Mouse (Mus musculus) liver, embryonic 14.5 days (tissue): ENCODE measurements around the gene Fam19a3. TPM values are rescaled to one million over a fixed set of nuclear protein-coding genes. Genes with fewer than 3 reads are reported as not detected.

Source experiments
- ATAC-seq: fragments of 200-750 bp; cut with Nextera tagmentation; 2 replicates; pipeline ENCODE4 v1.8.0; 2017; ENCODE audit warnings: moderate number of reproducible peaks, mild to moderate bottlenecking, moderate library complexity; ENCODE audit not compliant: insufficient read depth
- DNase-seq, 3 experiments: peaks; one replicate each; pipeline ENCODE4 v3.0.0-alpha.2; 2012 to 2013; ENCODE audit warnings: low read depth in 3 of 3, low spot score in 3 of 3
- H3K27ac ChIP-seq: fragments of 300-500 bp; sonication (generic); 2 replicates; pipeline ENCODE4 v1.5.1; 2014; ENCODE audit warnings: moderate library complexity, mild to moderate bottlenecking, control low read depth, inconsistent platforms
- H3K27me3 ChIP-seq: fragments of 300-500 bp; sonication (generic); 2 replicates; pipeline ENCODE4 v1.6.1; 2014; ENCODE audit warnings: mild to moderate bottlenecking, low read length, moderate library complexity; ENCODE audit not compliant: control insufficient read depth, insufficient read depth
- H3K36me3 ChIP-seq: fragments of 300-500 bp; sonication (generic); replicated peaks from 2 replicates; pipeline ENCODE4 v1.6.1; 2014; ENCODE audit warnings: low read depth; ENCODE audit not compliant: control insufficient read depth, insufficient read depth
- H3K4me1 ChIP-seq, 2 experiments: fragments of 200-500 bp in 1 of 2; fragments of 300-500 bp in 1 of 2; sonication (generic) in 1 of 2; replicated peaks; 2 replicates each; pipeline ENCODE4 v1.6.1; 2012 to 2014; ENCODE audit warnings: antibody characterized with exemption in 1 of 2, inconsistent platforms in 1 of 2, low read length in 1 of 2; ENCODE audit not compliant: control insufficient read depth in 2 of 2, insufficient read depth in 2 of 2
- H3K4me2 ChIP-seq: fragments of 300-500 bp; sonication (generic); 2 replicates; pipeline ENCODE4 v1.6.1; 2014; ENCODE audit warnings: low read depth, mild to moderate bottlenecking, control low read depth, moderate library complexity
- H3K4me3 ChIP-seq, 2 experiments: fragments of 200-500 bp in 1 of 2; fragments of 300-500 bp in 1 of 2; sonication (generic) in 1 of 2; 2 replicates each; pipeline ENCODE4 v1.5.1; 2012 to 2014; ENCODE audit warnings: low read depth in 2 of 2, low read length in 2 of 2, mild to moderate bottlenecking in 2 of 2, control low read depth in 1 of 2, inconsistent platforms in 1 of 2, moderate library complexity in 1 of 2; ENCODE audit not compliant: insufficient read depth in 1 of 2
- H3K9ac ChIP-seq: fragments of 300-500 bp; sonication (generic); replicated peaks from 2 replicates; pipeline ENCODE4 v1.6.1; 2014; ENCODE audit warnings: mild to moderate bottlenecking, control low read depth, moderate library complexity
- H3K9me3 ChIP-seq: fragments of 300-500 bp; sonication (generic); 2 replicates; pipeline ENCODE4 v1.6.1; 2016; ENCODE audit warnings: low read length, mixed read lengths; ENCODE audit not compliant: control insufficient read depth
- CTCF ChIP-seq: IDR thresholded peaks from 2 replicates; pipeline ENCODE4 v1.5.1; 2016; ENCODE audit warnings: antibody characterized with exemption, low read depth, control low read depth
- EP300 ChIP-seq: IDR thresholded peaks from 2 replicates; pipeline ENCODE4 v1.6.1; 2016; ENCODE audit warnings: antibody characterized with exemption, low read depth
- WGBS: fragments of 180-500 bp; shearing (Covaris S2); extraction: QIAGEN DNeasy Blood & Tissue Kit; methylation state at CpG from one replicate; pipeline ENCODE4 v1.1.7; 2014; ENCODE audit not compliant: insufficient replicate concordance; 5-methylcytosine and 5-hydroxymethylcytosine counted together
- polyA plus RNA-seq, 2 experiments: library from polyadenylated mRNA; depleted of rRNA in 1 of 2; stranded (reverse) in 1 of 2; unstranded in 1 of 2; fragments of >200 nt; fragmentation: Nextera tagmentation in 1 of 2; extraction: Ambion mirVana in 1 of 2; gene quantifications; 2 replicates each; pipeline versions ENCODE4 v1.2.1 to v1.2.3; 2012 to 2014

Gene Fam19a3
- polyA plus RNA-seq, 2 experiments: 0.01 TPM; not detected in 1

DNA sequence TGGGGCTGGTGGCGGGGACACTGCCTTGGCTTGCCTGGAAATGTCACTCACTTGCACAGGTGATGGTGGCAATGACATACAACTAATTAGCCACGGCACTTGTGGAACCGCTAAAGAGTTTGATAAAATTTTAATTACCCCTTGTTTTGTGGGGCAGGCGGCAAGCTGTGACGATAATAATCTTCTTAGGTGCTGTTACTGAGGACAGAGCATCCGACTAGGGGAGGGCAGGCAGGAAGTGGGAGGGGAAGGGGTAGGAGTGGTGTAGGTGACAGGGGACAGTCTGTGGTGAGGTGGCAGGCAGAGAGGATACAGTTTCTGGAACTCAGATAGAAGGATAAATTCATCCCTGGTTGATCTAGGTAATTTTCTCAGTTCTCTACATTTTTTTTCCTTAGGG lies 10.2 kb downstream of the Fam19a3 start:
- no peak for DNase-seq
- no peak overlapping the region for H3K4me3 ChIP-seq
- no peak overlapping the region for H3K9ac ChIP-seq
- H3K4me1 ChIP-seq: no peaks in the 10 kb centered on the region
- 23% methylated on average over 6 of the region's 6 CpGs for WGBS
- no peaks in the 10 kb centered on the region for H3K9me3 ChIP-seq
- peaks cover 5% of the 10 kb centered on the region for H3K27me3 ChIP-seq
- H3K27ac ChIP-seq: no peak overlapping the region
- H3K36me3 ChIP-seq: no peaks in the 10 kb centered on the region
- H3K4me2 ChIP-seq: no peak overlapping the region
- TF ChIP-seq CTCF (no peak), EP300 (no peak)
- no peak for ATAC-seq

- DNase-seq (no peak), ATAC-seq (no peak)
- no peak overlapping the region for H3K4me2 ChIP-seq
- WGBS: 65% methylated on average over 3 of the region's 3 CpGs
- no peaks in the 10 kb centered on the region for H3K36me3 ChIP-seq
- H3K9ac ChIP-seq: no peak overlapping the region
- TF ChIP-seq CTCF (no peak), EP300 (no peak)
- no peaks in the 10 kb centered on the region; the same call in 1 of the 2 replicates for H3K27me3 ChIP-seq
- H3K9me3 ChIP-seq: no peaks in the 10 kb centered on the region
- H3K4me3 ChIP-seq: no peak overlapping the region
- H3K4me1 ChIP-seq: no peaks in the 10 kb centered on the region
- no peak overlapping the region for H3K27ac ChIP-seq
Measured at GRCm38 (mm10) chr3:104770918-104771317, 10.7 kb downstream of the Fam19a3 start.

- no peak overlapping the region for H3K27ac ChIP-seq
- H3K36me3 ChIP-seq: no peaks in the 10 kb centered on the region
- no peak overlapping the region for H3K4me2 ChIP-seq
- no peak for ATAC-seq
- H3K4me1 ChIP-seq: no peaks in the 10 kb centered on the region
- WGBS: 41% methylated on average over 10 of the region's 10 CpGs
- H3K27me3 ChIP-seq: no peaks in the 10 kb centered on the region
- TF ChIP-seq CTCF: peak; percentile 84
- TF ChIP-seq EP300: no peak
- no peak overlapping the region for H3K9ac ChIP-seq
- H3K9me3 ChIP-seq: no peaks in the 10 kb centered on the region
- no peak overlapping the region for H3K4me3 ChIP-seq
- no peak for DNase-seq
Measured at GRCm38 (mm10) chr3:104770035-104770434, 11.6 kb downstream of the Fam19a3 start.

DNA sequence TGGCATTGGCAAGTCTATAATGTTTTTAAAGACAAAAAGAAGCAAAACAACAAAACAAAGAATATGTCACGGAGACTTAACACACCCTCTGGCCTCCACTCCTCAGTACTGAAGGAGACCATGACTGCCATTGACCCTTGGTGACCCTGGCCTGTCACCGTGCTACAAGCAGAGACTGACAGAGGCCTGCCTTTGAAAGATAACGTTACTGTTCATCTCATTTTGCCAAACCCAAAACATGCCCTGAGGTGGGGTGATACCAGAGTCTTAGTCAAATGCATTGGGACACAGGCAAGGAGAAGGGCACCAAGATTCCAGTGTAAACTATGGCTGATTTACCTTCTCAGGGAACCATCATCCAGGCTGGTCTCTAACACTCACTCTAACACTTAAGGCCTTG lies 12.5 kb downstream of the Fam19a3 start:
- Histone ChIP-seq H3K4me3 (no peak overlapping the region), H3K4me2 (no peak overlapping the region), H3K4me1 (no peaks in the 10 kb centered on the region), H3K27me3 (no peaks in the 10 kb centered on the region), H3K9me3 (no peaks in the 10 kb centered on the region), H3K27ac (no peak overlapping the region), H3K36me3 (no peaks in the 10 kb centered on the region), H3K9ac (no peak overlapping the region; the same call in 1 of the 2 replicates)
- 31% methylated on average over 3 of the region's 3 CpGs for WGBS
- DNase-seq (no peak), ATAC-seq (peak; percentile 70; the same call in 1 of the 2 replicates)
- peak; percentile 22; the same call in 1 of the 2 replicates for TF ChIP-seq EP300
- TF ChIP-seq CTCF: no peak

GRCm38 (mm10) chr3:104767716-104768115 lies 13.9 kb downstream of the Fam19a3 start:
- WGBS: 55% methylated on average over 4 of the region's 4 CpGs
- no peaks in the 10 kb centered on the region for H3K36me3 ChIP-seq
- H3K4me3 ChIP-seq: no peak overlapping the region
- no peak for DNase-seq
- H3K27ac ChIP-seq: no peak overlapping the region
- no peaks in the 10 kb centered on the region for H3K27me3 ChIP-seq
- H3K9ac ChIP-seq: no peak overlapping the region
- no peak for TF ChIP-seq CTCF
- TF ChIP-seq EP300: no peak
- no peak for ATAC-seq
- no peaks in the 10 kb centered on the region for H3K9me3 ChIP-seq
- H3K4me1 ChIP-seq: peaks cover 5 to 9% of the 10 kb centered on the region in 2 experiments
- H3K4me2 ChIP-seq: no peak overlapping the region
